Mouse (Mus musculus) kidney, adult 8-10 months (tissue): ENCODE results near the gene Khdrbs2.

ENCODE experiments used
- DNase-seq, 2 experiments: peaks; one replicate each; pipeline ENCODE4 v3.0.0; 2022

The Khdrbs2 gene

DNA sequence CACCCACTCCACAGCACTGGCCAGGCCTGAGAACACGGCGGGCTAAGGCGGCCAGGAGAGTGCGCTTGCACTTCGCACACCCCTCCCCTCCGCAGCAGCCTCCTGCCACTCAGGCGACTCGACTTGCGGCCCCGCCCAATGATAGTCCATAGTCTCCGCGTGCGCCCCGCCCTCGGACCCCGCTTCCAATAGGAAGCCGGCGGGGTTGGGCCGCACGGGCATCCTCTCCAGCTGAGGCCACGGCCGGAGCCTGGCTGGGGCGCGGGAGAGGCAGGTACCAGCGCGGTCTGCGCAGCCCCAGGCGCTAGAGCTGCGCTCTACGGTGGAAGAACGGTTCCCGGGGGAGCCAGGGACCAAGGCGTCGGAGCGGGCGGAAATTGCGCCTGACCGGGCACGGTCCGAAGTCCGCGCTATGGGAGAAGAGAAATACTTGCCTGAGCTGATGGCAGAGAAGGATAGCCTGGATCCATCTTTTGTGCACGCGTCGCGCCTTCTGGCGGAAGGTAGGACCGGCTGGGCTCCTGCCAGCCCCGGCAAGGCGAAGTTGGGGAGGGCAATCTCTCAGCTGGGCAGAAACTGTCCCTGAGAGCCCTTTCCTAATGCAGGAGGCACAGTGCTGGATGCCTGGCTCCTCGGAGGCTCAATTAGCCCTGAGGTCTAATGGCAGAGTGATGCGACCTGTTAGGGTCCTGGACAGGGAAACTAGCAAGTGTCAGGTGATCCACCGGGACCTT is at the start of gene Khdrbs2:
TSS of gene Khdrbs2 (plus strand) at position 209 of the 734 bp plus-strand sequence.
- DNase-seq, result peak; percentile 59 to 80

DNA sequence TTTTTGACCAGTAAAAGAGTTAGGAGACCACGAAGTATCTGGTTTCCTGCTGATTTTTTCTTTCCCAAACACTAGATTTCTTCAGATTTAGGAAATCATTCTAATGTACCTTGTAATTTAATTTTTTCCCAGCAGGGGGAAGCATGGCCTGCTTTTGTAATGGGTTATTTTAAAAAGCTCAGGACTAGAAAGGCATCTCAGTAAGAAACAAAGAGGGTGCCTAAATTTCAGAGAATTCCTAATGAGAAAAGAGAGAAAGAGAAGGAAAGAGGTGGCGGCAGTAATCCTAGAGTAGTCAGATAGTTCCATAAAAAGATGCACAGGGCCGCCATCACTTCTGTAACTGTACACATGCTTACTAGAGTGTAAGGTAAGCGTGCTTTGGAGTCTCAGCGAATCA is 2.1 kb downstream of the Khdrbs2 start:
- no peak for DNase-seq

- DNase-seq, result no peak
These were observed 27.2 kb downstream of the Khdrbs2 start for GRCm38 (mm10) chr1:32199664-32200260.

GRCm38 (mm10) chr1:32248443-32248842 is 75.9 kb downstream of the Khdrbs2 start:
- DNase-seq, result no peak

DNA sequence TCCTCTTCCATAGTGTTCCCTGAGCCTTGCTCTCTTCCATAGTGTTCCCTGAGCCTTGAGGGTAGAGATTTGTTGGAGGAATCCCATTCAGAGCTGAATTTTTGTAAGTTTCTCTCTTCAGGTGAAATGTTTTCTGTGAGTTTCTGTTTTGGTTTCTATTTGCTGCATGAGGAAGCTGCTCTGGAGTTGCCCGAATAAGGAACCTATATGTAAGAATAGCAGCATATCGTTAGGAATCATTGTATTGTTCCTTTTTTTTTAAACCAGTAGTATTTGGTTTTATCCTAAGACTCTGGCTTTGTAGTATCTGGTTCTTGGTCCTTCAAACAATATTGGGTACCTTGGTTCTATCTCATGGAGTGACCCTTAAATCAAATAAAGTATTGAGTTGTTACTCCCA is 77.1 kb downstream of the Khdrbs2 start:
- DNase-seq, result no peak

GRCm38 (mm10) chr1:32250337-32250736 is 77.8 kb downstream of the Khdrbs2 start:
- no peak for DNase-seq

- DNase-seq, result no peak
These were observed 86.4 kb downstream of the Khdrbs2 start for GRCm38 (mm10) chr1:32258942-32259341.

GRCm38 (mm10) chr1:32270519-32270918 is 98.0 kb downstream of the Khdrbs2 start:
- DNase-seq, result no peak

GRCm38 (mm10) chr1:32294702-32295101 is 122.2 kb downstream of the Khdrbs2 start:
- DNase-seq, result no peak

GRCm38 (mm10) chr1:32301391-32301790 is 128.9 kb downstream of the Khdrbs2 start:
- no peak for DNase-seq

- DNase-seq, result no peak
These were observed 136.6 kb downstream of the Khdrbs2 start for GRCm38 (mm10) chr1:32309074-32309473.

GRCm38 (mm10) chr1:32309637-32310036 is 137.1 kb downstream of the Khdrbs2 start:
- no peak for DNase-seq

GRCm38 (mm10) chr1:32339108-32339507 is 166.6 kb downstream of the Khdrbs2 start:
- no peak for DNase-seq

DNA sequence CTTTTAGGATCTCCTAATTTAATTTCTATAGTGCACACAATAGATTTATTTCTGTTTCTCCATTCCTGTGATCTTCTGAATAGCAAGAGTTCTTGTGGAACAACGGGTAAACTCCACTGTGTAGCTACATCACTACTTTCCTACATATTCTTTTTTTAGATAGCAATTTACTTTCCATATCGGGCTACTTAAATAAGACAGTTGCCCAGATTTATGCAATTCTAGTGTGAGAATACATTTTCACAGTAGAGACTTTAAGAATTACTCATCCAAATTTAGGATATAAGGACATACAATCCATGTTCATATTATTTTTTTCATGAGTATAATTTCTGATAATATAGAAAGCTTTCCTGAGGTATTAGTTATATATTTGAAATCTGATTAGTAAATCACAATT is 175.0 kb downstream of the Khdrbs2 start:
- DNase-seq, result no peak

- no peak for DNase-seq
These were observed 179.6 kb downstream of the Khdrbs2 start for GRCm38 (mm10) chr1:32352076-32352475.

DNA sequence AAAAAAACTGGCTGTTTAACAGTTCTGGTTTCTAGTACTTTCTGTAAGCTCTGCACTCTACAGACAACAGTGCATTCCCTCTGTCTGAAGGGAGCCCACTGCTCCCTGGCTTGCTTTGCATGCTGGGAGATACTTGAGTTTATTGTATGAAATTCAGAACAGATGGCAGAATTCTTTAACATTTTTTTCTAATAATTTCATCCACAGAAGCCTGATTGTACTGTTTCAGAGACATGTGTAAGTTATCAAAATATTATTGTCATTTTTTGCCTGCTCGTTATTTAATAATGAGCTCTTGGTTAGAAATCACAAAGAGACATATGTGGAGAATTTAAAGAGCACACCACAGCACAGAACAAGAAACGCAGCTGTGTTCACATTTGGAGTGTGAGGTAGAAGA is 191.0 kb downstream of the Khdrbs2 start:
- DNase-seq, result no peak

GRCm38 (mm10) chr1:32397553-32397952 is 225.0 kb downstream of the Khdrbs2 start:
- DNase-seq, result no peak

- no peak for DNase-seq
These were observed 235.1 kb downstream of the Khdrbs2 start for GRCm38 (mm10) chr1:32407651-32408050.

DNA sequence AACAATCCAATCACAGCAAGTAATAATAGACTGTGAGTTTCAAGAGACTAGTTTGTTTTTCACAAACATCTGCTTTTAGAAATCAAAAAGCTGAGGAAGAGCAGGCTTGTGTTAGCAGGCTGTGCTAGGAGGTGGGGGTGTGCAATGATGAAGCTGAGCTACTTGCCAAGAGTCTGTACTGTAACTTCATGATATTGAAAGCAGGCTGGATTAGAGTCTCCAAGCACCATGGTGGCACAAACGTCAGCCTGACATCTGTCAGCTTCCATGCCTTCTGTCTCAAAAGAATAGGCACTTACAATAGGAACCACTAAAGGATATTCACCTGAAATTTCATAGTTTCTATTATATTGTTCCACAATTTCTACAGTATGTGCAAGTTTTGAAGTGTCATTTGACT is 255.9 kb downstream of the Khdrbs2 start:
- no peak for DNase-seq

GRCm38 (mm10) chr1:32429493-32429892 is 257.0 kb downstream of the Khdrbs2 start:
- DNase-seq, result no peak

DNA sequence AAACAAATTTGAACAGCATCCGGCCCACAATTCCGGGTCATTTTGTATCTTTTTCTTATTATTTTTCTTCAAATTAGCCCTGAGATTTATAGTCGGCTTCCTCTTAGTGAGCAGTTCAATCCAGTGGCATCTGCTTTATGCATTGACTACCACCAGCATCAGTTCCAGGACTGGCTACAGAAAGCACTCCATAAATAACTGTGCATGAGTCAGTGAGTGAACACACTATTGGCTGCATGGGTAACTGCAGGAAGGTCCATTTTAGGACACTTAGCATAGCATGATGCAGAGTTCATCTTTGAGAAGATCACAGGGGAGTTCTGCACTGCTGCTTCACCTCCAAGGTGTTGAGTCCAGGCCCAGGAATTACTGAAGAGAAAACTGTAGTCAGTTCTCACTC is 258.0 kb downstream of the Khdrbs2 start:
- no peak for DNase-seq

DNA sequence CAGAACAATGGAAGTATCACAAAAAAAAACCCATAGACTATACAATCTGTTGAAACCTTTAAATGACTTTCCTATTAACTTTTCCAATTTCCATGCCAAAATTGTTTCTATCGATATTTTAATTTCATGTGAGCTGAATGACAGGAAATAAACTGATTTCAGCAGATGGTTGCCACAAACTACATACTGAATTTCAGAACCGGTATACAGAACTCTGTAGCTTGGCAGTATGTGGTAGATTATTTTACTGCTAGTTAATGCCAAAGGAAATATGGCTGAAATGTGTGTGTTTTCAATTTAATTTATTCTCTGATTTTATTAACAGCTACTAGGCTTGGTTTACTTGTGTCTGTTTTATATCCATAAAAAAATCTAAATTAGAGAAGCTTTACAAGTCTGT is 260.6 kb downstream of the Khdrbs2 start:
- no peak for DNase-seq

- no peak for DNase-seq
These were observed 271.4 kb downstream of the Khdrbs2 start for GRCm38 (mm10) chr1:32443927-32444326.

DNA sequence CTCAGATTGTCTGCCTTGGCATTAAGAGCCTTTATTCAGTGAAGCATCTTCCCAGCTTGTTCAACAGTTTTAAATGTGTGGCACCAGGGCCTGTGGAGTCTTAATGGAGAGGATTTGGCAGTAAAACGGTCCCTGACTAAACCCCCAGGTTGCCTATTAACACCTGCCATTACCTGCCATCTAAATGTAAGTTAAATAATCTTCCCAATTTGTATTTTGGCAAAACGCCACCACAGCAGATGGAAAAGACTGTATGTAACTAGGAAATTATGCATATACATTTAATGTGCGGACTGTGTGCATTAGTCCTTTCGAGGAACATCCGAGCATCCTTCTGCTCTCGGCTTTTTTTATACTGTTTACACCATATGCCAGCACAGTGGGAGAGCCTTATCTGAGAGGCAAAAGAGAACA is 290.6 kb downstream of the Khdrbs2 start:
- no peak for DNase-seq

- no peak for DNase-seq
These were observed 298.5 kb downstream of the Khdrbs2 start for GRCm38 (mm10) chr1:32471022-32471421.
